Mouse (Mus musculus): ENCODE measurements around the gene Adgra1.

- TF ChIP-seq GATA1 (IDR thresholded peaks at IDR 0.05; ENCODE audit: low read length) (no peak), TAL1 (IDR thresholded peaks at IDR 0.05; ENCODE audit: low read length) (no peak)
Observed at GRCm38 (mm10) chr7:139843140-139843539, 9.2 kb downstream of the Adgra1 start.

All from erythroblast, embryonic 14.5 days (primary cell).